Mouse (Mus musculus) T-helper 1 cell (primary cell): ENCODE measurements at regions not wholly inside any gene's neighbourhood (a gene's known extent, or its start where the extent isn't known, plus 50 kb on each side); places are given as distances from the start of the nearest gene placed in this dataset.
"Not testable (repeated sequence)": the region's sequence is repeated elsewhere in the genome, so short reads cannot be mapped to it uniquely, and the experiment has no call there.

ENCODE experiments used
- in situ Hi-C: fragments of 300-600 bp; cut with MboI, MseI; formaldehyde crosslinking; loops from one replicate; pipeline ENCODE4 v1.15.1; 2025; ENCODE audit warnings: high pct_unique_total_duplicates

DNA sequence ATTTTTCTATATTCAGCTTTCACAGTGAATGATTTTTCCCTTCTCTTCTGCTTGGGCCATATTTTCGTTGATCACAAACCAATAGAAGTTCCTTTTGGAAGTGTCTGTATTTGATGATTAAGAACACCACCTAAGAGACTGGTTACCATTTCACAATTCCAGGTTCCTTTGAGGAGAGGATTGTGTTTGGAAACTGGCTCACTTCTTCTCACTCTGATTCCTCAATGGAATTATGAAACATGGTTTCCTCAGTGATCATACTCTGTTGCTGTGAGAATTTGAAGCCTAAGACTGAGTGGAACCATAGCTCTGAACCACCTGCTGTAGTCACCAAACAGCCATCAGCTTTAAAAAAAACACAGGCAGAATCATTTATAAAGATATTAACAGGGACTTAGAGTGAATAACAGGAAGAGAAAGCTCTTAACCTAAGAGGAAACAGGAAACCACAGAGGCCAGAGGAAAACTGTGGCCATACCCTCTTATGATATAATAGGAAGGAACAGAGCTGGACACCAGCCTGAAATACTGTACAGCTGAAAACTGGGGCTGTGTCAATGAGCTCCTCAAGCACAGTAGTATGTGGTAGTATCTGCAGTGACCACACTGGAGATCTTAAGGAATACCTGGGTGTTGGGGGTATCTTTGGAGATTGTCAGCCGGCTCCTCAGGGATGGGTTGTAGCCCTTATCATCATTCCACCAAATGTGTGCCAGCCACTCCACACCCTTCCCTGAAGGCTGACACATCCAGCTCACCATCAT, 528.6 kb upstream of the Zfp386 start:
- in situ Hi-C loops, result not testable (repeated sequence)

DNA sequence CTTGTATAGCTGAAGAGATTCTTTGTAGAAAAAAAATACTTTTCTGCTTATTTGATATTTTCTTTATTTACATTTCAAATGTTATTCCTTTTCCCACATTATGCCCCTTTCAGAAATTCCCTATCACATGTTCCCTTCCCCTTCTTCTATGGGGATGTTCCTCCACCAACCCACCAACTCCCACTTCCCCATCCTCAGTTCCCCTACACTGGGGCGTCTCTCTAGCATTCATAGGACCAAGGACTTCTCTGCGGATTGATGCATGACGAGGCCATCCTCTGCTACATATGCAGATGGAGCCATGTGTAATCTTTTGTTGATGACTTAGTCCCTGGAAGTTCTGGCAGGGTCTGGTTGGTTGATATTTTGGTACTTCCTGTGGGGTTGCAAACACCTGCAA, 520.5 kb upstream of the Zfp386 start:
- in situ Hi-C loops, result no loop called here

DNA sequence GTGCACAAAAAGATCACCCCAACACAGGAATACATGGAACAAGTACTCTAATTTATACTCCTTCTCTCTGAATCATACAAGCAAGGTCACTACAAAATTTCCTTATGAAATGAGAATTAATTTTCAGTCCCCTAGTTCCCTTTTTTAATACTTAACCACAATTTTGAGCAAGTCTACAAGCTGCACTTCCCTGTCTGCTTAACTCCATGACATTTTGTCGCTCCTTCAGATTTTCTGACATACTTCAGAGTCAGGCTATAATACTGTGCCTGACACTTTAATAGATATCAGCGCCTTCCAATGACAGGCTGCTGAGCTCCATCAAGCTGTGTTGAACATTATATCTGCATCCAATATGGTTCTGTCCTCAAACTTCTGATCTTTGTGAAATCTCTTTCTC, 505.0 kb upstream of the Zfp386 start:
- in situ Hi-C loops, result no loop called here

DNA sequence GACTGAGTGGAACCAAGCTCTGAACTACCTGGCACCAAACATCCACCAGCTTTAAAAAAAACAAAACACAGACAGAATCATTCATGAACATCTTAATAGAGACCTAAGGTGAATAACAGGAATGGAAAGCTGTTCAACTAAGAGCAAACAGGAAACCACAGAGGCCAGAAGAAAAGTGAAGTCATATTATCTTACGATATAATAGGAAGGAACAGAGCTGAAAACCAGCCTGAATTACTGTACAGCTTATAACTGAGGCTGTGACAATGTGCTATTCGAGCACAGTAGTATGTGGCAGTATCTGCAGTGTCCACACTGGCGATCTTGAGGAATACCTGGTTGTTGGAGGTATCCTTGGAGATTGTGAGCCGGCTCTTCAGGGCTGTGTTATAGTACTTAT, 480.6 kb upstream of the Zfp386 start:
- in situ Hi-C loops, result not testable (repeated sequence)

DNA sequence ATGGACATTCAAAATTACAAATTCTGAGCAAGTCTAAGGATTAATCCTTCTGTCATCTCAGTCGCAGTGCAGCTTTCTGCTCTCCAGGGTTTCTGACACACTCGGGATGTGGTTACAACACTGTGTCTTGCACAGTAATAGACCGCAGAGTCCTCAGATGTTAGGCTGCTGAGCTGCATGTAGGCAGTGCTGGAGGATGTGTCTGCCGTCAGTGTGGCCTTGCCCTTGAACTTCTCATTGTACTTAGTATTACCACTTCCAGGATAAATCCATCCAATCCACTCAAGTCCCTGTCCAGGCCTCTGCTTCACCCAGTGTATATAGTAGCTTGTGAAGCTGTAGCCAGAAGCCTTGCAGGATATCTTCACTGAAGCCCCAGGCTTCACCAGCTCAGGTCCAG, 454.5 kb upstream of the Zfp386 start:
- in situ Hi-C loops, result not testable (repeated sequence)

DNA sequence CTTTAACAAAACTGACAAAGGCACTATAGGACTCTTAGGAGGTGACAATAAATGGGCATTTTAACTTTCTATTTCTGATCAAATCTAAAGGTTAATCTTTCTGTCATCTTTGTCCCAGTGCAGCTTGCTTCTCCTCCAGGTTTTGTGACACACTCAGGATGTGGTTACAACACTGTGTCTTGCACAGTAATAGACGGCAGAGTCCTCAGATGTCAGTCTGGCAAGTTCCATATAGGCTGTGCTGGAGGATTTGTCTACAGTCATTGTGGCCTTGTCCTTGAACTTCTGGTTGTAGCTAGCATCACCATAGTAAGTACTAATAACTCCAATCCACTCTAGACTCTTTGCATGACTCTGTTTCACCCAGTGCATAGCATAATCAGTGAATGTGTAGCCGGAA, 443.8 kb upstream of the Zfp386 start:
- in situ Hi-C loops, result no loop called here

DNA sequence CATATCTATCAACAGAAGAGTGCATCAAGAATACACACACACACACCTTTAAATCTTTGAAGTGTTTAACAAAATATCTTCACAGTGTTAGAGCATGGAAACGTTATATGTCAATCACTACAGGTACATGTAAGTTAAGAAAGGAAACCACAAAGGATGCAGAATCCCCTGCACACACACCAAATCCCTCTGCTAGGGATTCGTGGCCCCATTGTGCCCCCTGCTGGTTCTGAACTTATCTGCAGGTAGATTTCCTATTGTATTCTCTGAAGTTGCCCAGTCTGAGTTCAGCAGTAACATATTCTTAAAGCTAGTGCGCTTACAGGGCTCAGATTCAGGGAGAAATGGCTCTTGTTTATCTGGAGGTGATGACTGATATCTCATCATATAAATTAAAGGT, 442.6 kb upstream of the Zfp386 start:
- in situ Hi-C loops, result no loop called here

DNA sequence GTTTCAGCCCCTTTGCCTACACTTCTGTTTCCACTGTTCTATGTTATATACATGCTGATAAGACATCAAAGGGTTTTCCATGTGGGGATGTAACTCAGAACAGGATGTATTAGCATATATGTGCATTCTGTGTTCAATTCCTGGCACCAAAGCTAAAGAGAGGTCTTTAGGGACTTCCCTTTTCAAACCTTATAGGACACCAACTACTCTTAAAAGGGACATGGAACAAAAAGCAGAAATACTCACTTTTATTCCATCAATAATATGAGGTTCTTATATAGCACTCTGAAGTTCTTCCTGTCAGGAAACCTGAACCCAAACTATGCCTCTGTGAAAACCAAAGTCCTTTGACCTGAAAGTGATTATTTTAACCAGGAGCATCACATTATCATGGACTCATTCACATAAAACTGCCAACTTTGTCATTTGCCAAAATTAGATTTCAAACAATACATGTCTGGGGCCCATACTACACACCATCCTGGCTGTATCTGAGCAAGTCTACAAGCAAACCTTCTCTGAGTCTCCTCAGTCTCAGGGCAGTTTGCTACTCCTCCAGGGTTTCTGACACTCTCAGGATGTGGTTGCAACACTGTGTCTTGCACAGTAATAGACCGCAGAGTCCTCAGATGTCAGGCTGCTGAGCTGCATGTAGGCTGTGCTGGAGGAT, 424.8 kb upstream of the Zfp386 start:
- in situ Hi-C loops, result not testable (repeated sequence)

DNA sequence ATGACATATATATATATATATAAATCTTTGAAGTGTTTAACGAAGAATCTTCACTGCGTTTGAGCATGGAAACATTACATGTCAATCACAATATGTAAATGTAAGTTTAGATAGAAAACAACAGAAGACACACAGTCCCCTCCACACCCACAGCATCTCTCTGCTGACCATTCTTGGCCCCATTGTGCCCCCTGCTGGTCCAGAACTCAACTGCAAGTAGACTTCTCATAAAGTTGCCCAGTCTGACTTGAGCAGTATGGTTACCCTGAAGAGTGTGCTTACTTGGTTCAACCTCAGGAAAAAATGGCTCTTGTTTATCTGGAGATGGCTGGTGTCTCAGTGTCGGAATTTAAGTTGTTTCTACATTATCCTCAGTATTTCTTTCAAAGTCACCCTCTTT, 423.3 kb upstream of the Zfp386 start:
- in situ Hi-C loops, result no loop called here

DNA sequence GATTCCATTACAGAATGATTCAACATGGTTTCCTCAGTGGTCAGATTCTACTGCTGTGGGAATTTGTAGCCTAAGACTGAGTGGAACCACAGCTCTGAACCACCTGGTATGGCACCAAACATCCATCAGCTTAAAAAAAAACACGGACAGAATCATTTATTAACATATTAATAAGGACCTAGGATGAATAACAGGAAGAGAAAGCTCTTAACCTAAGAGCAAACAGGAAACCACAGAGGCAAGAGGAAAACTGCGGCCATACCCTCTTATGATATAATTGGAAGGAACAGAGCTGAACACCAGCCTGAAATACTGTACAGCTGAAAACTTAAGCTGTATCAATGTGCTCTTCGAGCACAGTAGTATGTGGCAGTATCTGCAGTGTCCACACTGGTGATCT, 399.9 kb upstream of the Zfp386 start:
- in situ Hi-C loops, result no loop called here

DNA sequence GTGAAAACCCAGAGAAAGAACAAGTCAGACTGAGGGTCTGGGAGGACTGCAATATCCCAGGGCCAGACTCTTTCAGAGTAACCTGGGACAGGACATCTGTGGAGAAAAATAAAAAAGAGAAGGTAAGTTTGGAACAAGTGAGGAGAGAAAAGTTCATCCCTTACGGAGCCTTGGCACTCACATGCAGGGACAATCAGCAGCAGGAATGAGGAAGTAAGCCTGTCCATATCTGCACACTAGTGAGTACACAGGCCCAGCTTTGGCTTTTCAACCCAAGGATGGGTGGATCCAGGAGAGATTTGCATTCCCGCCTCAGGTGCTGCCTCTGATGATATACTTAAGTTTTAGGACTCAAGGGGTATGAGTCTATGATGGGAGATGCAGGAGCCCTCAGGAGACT, 399.4 kb upstream of the Zfp386 start:
- in situ Hi-C loops, result not testable (repeated sequence)

DNA sequence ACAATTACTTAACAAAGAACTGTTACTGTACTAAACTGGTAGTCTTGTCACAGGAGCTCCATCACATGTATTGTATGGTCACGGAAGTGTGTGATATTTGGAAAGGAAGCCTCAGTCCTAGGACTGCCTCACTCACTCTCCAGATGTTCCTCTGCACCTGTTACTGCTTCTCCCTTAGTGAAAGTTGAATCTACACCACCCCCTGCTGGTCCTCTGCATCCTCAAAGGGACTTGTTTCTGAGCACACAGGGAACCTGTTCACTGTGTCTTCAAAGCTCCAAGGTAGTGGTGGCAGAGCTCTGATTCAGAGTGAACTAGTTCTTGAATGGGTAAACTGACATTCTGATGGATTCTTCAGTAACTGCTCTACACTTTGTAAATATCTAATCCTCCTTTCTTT, 391.7 kb upstream of the Zfp386 start:
- in situ Hi-C loops, result no loop called here

DNA sequence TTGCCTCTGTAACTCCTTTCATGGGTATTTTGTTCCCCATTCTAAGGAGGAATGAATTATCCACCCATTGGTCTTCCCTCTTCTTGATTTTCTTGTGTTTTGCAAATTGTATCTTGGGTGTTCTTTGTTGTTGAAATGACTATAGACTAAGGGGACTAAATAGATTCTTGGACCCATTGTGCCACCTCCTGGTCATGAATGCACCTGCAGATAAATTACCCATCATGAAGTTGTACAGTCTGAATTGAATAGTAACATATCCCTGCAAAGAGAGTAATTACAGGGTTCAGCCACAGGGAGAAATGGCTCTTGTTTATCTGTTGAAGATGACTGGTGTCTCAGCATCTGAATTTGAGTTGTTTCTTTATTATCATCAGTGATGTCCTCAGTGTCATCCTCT, 383.4 kb upstream of the Zfp386 start:
- in situ Hi-C loops, result not testable (repeated sequence)

DNA sequence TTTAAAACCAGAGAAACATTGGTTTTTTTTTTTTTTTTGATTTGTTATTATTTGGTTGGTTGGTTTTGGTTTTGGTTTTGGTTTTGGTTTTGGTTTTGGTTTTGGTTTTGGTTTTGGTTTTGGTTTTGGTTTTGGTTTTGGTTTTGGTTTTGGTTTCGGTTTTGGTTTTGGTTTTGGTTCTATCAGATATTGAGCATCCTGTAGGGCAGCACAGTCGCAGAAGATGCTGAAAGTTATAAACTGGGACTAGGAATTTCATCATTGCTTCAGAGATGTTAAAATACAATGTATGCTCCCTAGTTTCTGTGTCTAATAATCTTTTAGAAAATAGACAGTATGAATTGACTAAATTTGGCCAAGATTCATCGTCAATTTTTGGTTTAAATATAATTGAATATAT, 375.8 kb upstream of the Zfp386 start:
- in situ Hi-C loops, result not testable (repeated sequence)

DNA sequence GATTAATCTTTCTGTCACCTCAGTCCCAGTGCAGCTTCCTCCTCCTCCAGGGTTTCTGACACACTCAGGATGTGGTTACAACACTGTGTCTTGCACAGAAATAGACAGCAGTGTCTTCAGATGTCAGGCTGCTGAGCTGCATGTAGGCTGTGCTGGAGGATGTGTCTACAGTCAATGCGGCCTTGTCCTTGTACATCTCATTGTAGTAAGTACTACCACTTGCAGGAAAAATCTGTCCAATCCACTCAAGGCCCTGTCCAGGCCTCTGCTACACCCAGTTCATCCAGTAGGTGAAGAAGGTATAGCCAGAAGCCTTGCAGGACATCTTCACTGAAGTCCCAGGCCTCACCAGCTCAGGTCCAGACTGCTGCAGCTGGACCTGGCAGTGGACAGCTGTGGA, 355.7 kb upstream of the Zfp386 start:
- in situ Hi-C loops, result no loop called here

DNA sequence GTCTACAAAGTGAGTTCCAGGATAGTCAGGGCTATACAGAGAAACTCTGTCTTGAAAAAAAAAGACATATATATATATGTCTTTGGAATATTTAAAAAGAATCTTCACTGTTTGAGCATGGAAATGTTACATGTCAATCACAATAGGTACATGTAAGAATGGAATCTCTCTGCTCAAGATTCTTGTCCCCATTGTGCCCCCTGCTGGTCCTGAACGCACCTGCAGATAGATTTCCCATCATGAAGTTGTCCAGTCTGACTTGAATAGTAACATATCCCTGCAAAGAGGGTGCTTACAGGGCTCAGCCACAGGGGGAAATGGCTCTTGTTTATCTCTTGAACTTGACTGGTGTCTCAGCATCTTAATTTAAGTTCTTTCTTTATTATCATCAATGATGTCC, 337.7 kb upstream of the Zfp386 start:
- in situ Hi-C loops, result not testable (repeated sequence)

DNA sequence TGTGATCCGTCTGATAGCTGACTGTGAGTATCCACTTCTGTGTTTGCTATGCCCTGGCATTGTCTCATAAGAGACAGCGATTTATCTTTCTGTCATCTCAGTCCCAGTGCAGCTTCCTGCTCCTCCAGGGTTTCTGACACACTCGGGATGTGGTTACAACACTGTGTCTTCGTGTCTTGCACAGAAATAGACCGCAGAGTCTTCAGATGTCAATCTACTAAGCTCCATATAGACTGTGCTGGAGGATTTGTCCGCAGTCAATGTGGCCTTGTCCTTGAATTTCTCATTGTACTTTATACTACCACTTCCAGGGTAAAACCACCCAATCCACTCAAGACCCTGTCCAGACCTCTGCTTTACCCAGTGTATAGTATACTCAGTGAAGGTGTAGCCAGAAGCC, 305.5 kb upstream of the Zfp386 start:
- in situ Hi-C loops, result loop anchor here (5.0 kb wide), 1 partner anchor 295 kb away; no protein-coding TSS in a partner anchor

DNA sequence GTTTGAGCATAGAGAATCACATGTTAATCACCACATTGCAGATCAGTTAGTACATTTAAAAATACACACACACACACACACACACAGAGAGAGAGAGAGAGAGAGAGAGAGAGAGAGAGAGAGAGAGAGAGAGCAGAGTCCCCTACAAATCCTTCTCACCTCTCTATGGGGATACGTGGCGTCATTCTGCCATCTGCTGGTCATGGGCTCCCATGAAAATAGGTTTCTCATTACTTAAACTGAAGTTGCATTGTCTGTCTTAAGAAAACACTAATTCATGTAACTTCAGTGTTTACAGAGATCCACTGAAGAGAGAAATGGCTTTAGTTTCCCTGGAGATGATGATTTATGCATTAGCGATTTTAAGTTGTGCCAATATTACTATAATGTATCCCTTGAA, 297.9 kb upstream of the Zfp386 start:
- in situ Hi-C loops, result not testable (repeated sequence)

DNA sequence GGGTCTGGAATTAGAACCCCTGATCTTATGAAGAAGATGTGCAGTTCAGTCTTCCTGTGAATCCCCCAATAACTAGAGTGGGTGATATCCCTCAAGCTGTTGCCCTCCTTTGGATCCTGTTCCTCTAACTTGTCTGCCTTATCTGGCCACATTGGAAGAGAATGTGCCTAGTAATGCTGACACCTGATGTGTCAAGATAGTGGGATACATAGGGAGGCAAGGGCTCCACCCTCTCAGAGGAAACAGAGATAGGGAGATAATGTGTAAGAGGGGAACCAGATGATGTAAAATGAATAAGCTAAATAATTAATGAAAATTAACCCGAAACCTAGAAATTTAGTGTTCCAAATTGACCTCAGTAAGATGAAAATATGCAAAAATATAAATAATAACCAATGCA, 294.4 kb upstream of the Zfp386 start:
- in situ Hi-C loops, result not testable (repeated sequence)

DNA sequence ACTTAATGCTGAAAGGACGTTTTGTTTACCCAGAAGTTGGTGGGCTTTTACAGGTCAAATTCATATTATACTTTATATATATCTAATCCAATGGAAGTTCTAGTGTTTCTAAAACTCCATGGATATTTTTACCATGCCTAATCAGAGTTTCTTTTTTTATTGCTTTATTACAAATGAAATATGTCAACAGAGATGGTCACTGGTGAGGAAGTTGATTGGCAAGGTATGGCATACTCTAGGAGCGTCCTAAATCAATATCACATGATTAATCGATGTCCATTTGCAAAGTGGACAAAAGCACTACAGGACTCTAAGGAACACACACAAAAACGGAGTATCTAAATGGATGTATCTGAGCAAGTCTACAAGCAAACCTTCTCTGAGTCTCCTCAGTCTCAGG, 290.0 kb upstream of the Zfp386 start:
- in situ Hi-C loops, result loop anchor here (5.0 kb wide), 1 partner anchor 600 kb away; no protein-coding TSS in a partner anchor

DNA sequence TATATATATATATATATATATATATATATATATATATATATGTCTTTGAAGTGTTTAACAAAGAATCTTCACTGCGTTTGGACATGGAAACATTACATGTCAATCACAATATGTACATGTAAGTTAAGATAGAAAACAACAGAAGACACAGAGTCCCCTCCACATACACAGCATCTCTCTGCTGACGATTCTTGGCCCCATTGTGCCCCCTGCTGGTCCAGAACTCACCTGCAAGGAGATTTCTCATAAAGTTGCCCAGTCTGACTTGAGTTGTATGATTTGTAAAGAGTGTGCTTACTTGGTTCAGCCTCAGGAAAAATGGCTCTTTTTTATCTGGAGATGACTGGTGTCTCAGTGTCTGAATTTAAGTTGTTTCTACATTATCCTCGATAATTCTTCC, 288.5 kb upstream of the Zfp386 start:
- in situ Hi-C loops, result loop anchor here (5.0 kb wide), 1 partner anchor 602 kb away; no protein-coding TSS in a partner anchor

DNA sequence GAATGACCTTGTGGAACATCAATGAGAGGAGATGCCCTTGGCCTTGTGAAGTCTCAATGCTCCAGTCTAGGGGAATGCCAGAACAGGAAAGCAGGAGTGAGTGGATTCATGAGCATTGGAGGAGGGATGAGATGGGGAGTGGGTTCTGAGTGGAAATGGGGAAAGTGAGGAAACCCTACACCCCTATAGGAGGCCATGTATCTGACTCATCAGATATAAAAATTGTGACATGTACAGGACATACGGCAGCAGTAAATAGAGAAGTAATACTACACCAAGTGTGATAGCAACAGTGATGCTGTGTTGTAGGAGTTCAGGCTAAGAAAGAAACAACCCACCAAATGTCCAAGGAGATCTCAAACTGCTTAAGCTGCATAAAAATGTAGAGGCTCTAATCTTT, 285.8 kb upstream of the Zfp386 start:
- in situ Hi-C loops, result not testable (repeated sequence)

DNA sequence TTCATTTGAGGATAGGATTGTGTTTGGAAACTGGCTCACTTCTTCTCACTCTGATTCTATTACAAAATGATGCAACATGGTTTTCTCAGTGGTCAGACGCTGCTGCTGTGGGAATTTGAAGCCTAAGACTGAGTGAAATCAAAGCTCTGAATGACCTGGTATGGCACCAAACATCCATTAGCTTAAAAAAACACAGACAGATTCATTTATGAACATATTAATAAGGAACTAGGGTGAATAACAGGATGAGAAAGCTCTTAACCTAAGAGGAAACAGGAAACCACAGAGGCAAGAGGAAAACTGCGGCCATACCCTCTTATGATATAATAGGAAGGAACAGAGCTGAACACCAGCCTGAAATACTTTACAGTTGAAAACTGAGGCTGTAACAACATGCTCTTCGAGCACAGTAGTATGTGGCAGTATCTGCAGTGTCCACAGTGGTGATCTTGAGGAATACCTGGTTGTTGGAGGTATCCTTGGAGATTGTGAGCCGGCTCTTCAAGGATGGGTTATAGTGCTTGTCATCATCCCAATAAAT, 282.5 kb upstream of the Zfp386 start:
- in situ Hi-C loops, result loop anchor here (5.0 kb wide), 1 partner anchor 293 kb away; no protein-coding TSS in a partner anchor
